Comparison of ENCODE assay signal across 8 mouse cellular contexts in the genomic region with DNA sequence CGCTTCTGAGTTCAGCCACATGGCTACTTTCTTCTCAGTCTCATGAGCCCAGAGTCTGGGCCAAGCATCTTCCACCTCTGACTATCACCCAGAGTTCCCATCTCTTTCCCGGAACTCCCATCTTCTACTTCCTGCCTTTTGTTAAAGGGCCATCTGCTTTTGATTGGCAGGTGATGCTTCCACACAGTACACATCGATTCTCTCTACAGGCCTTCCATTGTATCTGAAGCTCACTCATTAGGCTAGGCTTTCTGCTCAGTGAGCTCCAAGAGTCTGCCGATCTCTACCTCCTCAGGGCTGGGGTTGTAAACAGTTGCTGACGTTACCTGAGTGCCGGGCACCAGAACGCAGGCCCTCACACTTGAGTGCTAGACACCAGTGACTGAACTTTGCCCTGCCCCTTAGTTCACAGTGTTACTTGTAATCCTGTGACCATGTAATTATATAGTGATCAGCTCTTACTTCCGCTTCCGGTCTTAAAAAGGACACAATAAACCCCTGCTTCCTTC. TPM values are rescaled to one million over a fixed set of nuclear protein-coding genes. Genes with fewer than 3 reads are reported as not detected.
A peak's percentile ranks its signal among the peaks of the same experiment; 100 is the strongest.
DNase-seq lines count a peak whose midpoint lies in the region; ATAC-seq and TF ChIP-seq lines count a peak whose summit lies in the region.

Ak2 (plus strand) TSS at position 459 of the 509 bp plus-strand sequence.

- no peak within 1 kb of the TSS; the same call in 1 of the 2 replicates for H3K4me2 ChIP-seq in kidney, postnatal 0 days (ENCODE audit: low read length)
- peak within 1 kb of the TSS; percentile 36; the same call in 1 of the 2 replicates for H3K4me2 ChIP-seq in intestine, embryonic 15.5 days (replicated peaks)

- H3K9ac ChIP-seq in kidney, postnatal 0 days (ENCODE audit: low read depth, low read length): no peak within 1 kb of the TSS
- H3K9ac ChIP-seq in intestine, embryonic 15.5 days: no peak within 1 kb of the TSS

- TF ChIP-seq CTCF in kidney, postnatal 0 days (IDR thresholded peaks at IDR 0.05; ENCODE audit: low read depth): no peak

- WGBS in kidney, postnatal 0 days: 93% methylated on average over 9 of the region's 9 CpGs
- WGBS in intestine, embryonic 15.5 days: 88% methylated on average over 9 of the region's 9 CpGs

- no peak within 1 kb of the TSS for H3K27ac ChIP-seq in kidney, postnatal 0 days
- H3K27ac ChIP-seq in intestine, embryonic 15.5 days: peak within 1 kb of the TSS; percentile 64

- H3K36me3 ChIP-seq in kidney, postnatal 0 days (ENCODE audit: insufficient read depth, low read length): no peaks in the 10 kb centered on the region
- no peaks in the 10 kb centered on the region for H3K36me3 ChIP-seq in intestine, embryonic 15.5 days

- H3K4me3 ChIP-seq in kidney, postnatal 0 days (replicated peaks; ENCODE audit: low read depth, low read length): no peak within 1 kb of the TSS
- no peak within 1 kb of the TSS for H3K4me3 ChIP-seq in intestine, embryonic 15.5 days (replicated peaks)

- H3K9me3 ChIP-seq in kidney, postnatal 0 days (replicated peaks; ENCODE audit: low read length): no peaks in the 10 kb centered on the region
- H3K9me3 ChIP-seq in intestine, embryonic 15.5 days: no peaks in the 10 kb centered on the region

- ATAC-seq in kidney, postnatal 0 days (replicated peaks; ENCODE audit: low FRiP score, low read depth): no peak
- no peak for ATAC-seq in intestine, embryonic 15.5 days
- ATAC-seq in megakaryocyte-erythroid progenitor cell, adult 5-6 weeks (replicated peaks; ENCODE audit: low FRiP score, low TSS enrichment, poor library complexity, severe bottlenecking): no peak

- intact Hi-C loops in gastrocnemius, postnatal 14 days (cut with DNase I; ENCODE audit: low total_unique reads): loop anchor here (10.0 kb wide), 1 partner anchor 653 kb away; the partner anchor contains the start of gene Txlna

- H3K4me1 ChIP-seq in kidney, postnatal 0 days (replicated peaks; ENCODE audit: insufficient read depth, low read length): 0 out of 2 replicates have a peak, but pooled peaks cover 12% of the 10 kb centered on the region
- H3K4me1 ChIP-seq in intestine, embryonic 15.5 days (replicated peaks): peaks cover 22% of the 10 kb centered on the region

- no peak for DNase-seq in kidney, postnatal 0 days (ENCODE audit: low spot score)
- DNase-seq in kidney, postnatal 14 days: no peak
- no peak for DNase-seq in adrenal gland, postnatal 25 days
- no peak for DNase-seq in gastrocnemius, postnatal 14 days
- DNase-seq in embryo, embryonic 9.5 days (ENCODE audit: extremely low spot score): no peak
- no peak for DNase-seq in embryo, embryonic 11 days

- H3K27me3 ChIP-seq in kidney, postnatal 0 days (ENCODE audit: insufficient read depth, low read length): no peaks in the 10 kb centered on the region
- H3K27me3 ChIP-seq in intestine, embryonic 15.5 days (replicated peaks): no peaks in the 10 kb centered on the region

RNA-seq across cellular contexts. Expression of gene Ak2, which starts in this region (rescaled TPM):
- polyA plus RNA-seq in kidney, postnatal 0 days (2015; fragmentation: Nextera tagmentation; extraction: Ambion mirVana): 173 and 188 TPM in 2 replicates
- 121 and 128 TPM in 2 replicates for total RNA-seq in adrenal gland, postnatal 25 days (2021)
- 10 to 100 TPM; 43.4 to 46.2 TPM for total RNA-seq in gastrocnemius, postnatal 14 days (2021)
- 297 and 298 TPM in 2 replicates for polyA plus RNA-seq in intestine, embryonic 15.5 days (2015; fragmentation: Nextera tagmentation; extraction: Ambion mirVana)
- 192 and 206 TPM in 2 replicates for total RNA-seq in megakaryocyte-erythroid progenitor cell, adult 5-6 weeks (2014; fragmentation: Nextera tagmentation)
- 179 and 181 TPM in 2 replicates for total RNA-seq in megakaryocyte-erythroid progenitor cell, adult 5-6 weeks (2017)
